Mouse (Mus musculus): ENCODE data around the gene Atrnl1.

DNA sequence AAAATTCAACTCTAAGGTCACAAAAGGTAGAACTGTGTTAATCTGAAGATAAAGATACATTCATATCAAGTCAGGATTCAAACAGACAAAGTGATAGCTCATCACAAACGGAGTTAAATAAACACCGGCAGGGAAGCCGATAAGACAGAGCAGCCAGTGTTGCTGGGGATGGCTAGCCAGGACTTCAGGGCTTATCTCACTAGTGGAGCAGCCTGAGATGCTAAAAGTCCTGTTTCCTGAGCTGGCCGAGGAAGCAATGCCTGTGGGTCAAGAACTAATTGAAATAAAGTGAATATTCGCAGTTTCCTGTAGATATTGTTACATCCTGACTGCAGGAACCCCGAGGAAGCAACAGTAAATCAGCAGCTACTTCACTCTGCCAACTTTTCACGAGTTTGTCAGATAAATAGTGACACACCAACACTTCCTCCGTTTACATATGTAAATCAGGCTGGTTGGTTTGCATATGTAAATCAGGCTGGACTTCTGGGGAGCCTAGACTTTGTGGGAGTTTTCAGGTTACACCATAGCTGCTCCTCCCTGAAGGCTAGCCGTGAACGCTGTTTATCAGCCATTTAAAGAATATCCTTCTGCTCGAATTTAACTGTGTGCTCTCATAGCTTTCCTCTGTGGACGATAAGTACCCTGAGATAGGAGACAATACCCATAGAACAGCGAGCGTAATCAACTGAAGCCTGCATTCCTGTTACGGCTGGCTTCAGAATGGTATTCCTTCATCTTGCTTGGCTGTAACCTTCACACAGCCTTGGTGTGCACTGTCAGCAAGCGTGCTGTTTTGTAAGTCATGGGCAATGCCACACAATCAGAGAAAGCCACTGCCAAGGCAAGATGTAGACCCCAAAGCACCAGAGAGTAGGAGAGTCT, 453.5 kb downstream of the Atrnl1 start:
- TF ChIP-seq EP300 (IDR thresholded peaks at IDR 0.05) = no peak
- TF ChIP-seq CTCF (IDR thresholded peaks at IDR 0.05) = no peak
